Mouse (Mus musculus): ENCODE measurements around the gene Fam155a.
"Not testable (repeated sequence)": the region's sequence is repeated elsewhere in the genome, so short reads cannot be mapped to it uniquely, and the experiment has no call there.

The Fam155a gene

GRCm38 (mm10) chr8:9660014-9660413 is 110.9 kb downstream of the Fam155a start:
- not testable (repeated sequence) for DNase-seq (ENCODE audit: low read depth, low spot score)

DNA sequence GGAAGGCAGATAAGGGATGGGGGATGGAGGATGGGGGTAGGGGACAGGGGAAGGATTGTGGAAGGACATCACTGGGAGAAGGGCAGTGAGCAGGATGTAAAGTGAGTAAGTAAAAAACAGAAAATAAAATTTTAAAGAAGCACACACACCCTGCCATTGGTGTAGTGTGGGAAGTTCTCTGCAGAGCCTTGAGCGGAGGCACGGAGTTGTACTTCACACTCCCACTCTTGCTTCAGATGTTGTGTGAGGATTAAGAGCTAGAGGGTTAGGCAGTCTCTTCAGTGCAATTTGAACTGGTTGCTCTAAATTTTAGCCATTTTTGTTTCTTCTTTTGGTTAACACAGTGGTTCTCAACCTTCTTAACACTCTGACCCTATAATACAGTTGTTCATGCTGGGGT is 114.1 kb downstream of the Fam155a start:
- no peak for DNase-seq (ENCODE audit: low read depth, low spot score)

DNA sequence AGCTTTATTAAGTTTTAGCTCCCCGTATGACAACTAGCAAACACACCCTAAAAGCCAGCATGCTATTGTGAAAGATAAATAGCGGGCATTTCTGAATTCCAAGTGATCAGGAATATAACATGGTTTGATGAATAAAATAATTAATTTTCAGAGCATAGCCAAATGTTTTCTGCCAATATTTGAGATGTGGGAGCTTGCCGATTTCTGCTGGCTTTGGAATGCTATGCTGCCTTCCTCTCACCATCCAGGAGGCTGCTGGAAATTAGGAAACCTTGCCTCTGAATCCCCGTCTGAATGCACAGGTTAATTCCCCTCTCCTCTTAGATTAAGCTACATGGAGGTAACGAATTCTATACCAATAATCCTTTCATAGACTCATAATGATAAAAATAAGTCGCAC is 116.1 kb downstream of the Fam155a start:
- DNase-seq (ENCODE audit: low read depth, low spot score) = no peak

DNA sequence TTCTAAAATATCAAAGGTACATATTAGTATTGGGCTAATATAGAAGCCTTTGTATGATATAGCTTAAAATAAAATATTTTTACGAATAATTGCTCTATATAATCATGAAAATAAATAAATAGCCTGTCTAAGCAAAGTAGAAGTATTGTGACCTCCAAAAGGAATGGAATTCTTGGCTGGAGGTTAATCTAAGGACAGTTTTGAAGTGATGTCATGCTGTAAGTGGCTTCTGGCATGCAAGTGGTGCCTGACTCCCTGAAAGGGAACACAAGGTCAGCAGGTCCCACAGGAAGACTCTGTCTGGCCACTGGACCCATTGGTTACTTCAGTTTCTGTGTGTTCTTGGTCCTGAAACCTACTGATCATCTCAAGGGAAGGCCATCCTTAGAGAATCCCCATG is 117.3 kb downstream of the Fam155a start:
- DNase-seq (ENCODE audit: low read depth, low spot score) = no peak

DNA sequence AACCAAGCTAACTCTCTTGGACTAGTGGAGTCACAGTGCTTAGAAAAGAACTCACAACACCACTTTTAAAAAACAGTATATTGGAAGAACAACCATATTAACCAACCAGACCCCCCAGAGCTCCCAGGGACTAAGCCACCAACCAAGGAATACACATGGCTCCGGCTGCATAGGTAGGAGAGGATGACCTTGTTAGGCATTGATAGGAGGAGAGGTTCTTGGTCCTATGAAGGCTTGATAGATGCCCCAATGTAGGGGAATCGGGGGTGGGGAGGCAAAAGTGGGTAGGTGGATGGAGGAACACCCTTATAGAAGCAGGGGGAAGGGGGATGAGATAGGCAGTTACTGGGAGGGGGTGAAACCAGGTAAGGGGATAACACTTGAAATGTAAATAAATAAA is 132.8 kb downstream of the Fam155a start:
- DNase-seq (ENCODE audit: low read depth, low spot score) = no peak

DNA sequence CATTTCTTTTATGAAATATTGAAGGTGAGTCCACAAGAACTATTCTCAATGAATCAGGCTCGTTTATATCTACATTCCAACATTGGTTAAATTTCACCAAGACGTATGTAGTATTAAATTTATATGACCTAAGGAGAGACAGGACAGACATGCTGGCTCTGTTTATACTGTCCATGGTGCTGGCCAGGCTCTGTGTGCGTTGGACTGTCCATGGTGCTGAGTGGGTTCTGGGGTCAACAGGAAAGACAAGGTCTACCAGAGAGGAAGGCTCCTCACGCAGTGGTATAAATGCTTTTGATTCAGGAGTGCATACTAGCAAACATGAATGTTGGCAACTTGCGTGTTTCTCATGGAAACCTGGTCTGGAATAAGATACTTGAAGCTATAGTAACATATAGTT is 135.7 kb downstream of the Fam155a start:
- peak; percentile 16 for DNase-seq (ENCODE audit: low read depth, low spot score)

- DNase-seq (ENCODE audit: low read depth, low spot score) = no peak
These were observed 163.8 kb downstream of the Fam155a start for GRCm38 (mm10) chr8:9607086-9607701.

- no peak for DNase-seq (ENCODE audit: low read depth, low spot score)
These were observed 175.0 kb downstream of the Fam155a start for GRCm38 (mm10) chr8:9596003-9596402.

DNA sequence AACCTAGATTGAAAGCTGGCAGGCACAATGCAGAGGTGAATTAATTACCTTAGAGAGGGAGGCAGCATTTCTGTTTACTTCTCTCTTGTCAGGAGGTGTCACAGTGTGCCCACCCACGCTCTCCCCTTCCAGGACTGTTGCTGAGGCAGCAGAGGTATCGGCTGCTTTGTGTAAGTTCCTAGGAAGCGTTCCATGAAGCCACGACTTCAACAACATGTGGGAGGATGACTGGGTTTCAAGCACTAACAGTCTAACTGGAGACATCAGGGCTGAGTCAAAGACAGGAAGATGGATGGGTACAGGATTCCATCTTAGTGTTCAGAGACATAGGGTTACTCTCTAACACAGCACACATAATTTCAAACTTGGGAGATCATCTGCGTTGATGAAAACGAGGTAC is 189.1 kb downstream of the Fam155a start:
- no peak for DNase-seq (ENCODE audit: low read depth, low spot score)

GRCm38 (mm10) chr8:9580192-9580591 is 190.8 kb downstream of the Fam155a start:
- peak; percentile 24 for DNase-seq (ENCODE audit: low read depth, low spot score)

DNA sequence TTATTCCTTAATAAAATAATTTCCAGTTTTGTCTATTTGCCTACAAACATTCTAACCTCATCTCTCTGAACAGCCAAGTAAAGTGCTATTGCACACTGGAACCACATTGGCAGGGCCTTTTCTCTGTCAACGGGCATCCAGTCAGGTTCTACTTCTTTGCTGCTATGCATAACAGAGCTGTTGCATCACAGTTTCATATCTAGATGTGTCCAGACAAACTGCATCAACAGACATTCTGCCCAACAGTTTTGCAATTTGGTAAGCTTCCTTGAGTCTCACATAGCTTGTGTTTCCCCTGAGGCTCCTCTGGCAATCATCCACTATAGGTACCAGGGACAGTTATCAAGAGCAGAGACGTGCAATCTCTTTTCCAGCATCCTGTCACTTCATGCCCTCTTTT is 199.0 kb downstream of the Fam155a start:
- DNase-seq (ENCODE audit: low read depth, low spot score) = no peak

GRCm38 (mm10) chr8:9569516-9570170 is 201.3 kb downstream of the Fam155a start:
- DNase-seq (ENCODE audit: low read depth, low spot score) = no peak

DNA sequence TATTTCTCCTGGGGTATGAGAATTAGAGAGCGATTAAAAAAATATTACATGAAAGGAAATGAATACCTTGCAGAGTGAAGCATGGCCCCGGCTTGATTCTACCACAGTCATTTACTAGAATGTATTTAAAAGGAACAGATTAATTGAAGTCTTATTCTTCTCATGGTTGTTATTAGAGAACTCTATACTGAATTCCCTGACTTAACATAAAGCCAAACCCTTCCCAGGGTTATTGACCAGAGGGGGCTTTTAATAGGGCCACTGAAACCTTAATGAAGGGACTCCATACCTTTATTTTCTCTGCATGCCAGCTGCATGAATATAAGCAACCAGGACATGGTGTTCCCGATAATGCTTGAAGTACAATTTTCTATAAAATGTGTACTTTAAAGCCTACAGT is 221.8 kb downstream of the Fam155a start:
- DNase-seq (ENCODE audit: low read depth, low spot score) = no peak

DNA sequence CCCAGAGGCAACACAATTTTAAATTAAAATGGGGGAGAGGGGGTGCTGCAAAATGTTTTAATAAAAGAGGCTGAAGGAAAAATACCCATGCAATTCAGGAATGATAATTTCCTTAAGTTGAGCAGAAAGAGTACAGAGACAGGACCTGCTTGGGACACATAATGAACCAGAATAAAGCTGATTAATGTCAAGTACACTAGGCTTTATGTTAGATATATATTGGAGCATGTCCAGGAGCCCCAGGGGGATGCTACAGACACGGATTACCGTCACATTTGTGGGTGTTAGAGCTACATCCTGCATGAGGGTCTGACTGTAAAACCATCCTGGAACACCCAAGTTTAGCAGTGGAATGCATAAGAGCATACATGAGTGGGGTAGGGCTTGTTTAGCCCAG is 223.4 kb downstream of the Fam155a start:
- DNase-seq (ENCODE audit: low read depth, low spot score) = no peak

DNA sequence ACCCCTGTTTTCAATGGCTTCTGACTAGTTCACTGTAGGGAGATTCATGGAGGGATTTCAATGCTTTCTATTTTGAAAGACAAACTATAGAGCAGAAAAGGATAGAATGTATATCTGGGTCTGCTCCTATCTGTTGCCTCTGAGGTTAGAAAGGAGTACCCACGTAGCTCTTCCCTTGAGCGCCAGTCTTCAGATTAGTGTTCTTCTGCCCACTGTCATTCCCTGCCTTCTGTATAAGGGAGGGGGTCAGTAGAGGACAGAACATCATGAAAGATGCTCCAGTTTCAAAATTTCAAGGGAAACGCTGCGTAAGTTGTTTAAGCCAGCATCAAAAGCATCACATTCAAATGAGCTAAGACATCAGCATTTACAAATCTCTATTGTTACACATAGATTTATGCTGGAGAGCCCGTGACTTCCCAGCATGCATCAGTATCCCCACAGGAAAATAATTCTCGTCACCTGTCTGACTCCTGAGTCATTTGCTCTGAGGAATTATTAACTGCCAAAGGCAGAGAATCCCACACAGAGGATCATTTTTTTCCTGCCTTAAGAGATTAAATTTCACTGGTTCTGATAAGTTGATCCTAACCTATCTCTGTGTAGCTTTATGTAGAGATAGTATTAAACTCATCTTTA is 223.9 kb downstream of the Fam155a start:
- DNase-seq (ENCODE audit: low read depth, low spot score) = no peak

- DNase-seq (ENCODE audit: low read depth, low spot score) = no peak
These were observed 224.5 kb downstream of the Fam155a start for GRCm38 (mm10) chr8:9546429-9546828.

- DNase-seq (ENCODE audit: low read depth, low spot score) = no peak
These were observed 225.3 kb downstream of the Fam155a start for GRCm38 (mm10) chr8:9545665-9546064.

DNA sequence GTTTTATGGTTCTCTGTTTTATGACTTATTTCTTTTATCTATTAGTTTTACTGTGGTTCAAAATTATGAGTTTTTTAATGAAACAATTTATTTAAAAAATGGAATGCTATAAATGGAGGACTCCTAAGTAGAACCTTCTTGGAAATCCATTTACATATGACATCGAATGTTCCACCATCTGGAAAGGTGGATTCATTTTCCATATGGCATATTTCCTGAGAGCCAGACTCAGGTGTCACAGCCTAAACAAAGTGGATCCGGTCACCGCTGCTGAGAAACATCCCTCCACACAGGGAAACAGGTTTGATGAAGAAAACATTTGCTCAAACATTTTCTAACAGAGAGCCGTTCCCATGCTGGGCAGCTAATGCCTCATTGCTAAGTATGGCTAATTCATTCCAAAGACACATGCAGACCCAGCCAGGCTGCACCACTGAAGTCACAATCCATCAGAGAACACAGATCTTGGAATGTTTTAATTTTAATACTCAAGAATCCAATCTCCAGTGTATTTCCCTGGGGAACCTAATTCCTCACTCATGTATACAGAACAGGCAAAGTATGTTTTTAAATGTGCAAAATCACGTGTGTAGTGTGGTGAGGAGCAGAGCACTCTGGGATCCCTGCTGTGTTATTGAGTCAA is 235.1 kb downstream of the Fam155a start:
- DNase-seq (ENCODE audit: low read depth, low spot score) = no peak

- DNase-seq (ENCODE audit: low read depth, low spot score) = no peak
These were observed 244.4 kb downstream of the Fam155a start for GRCm38 (mm10) chr8:9526515-9526914.

GRCm38 (mm10) chr8:9521577-9521976 is 249.4 kb downstream of the Fam155a start:
- DNase-seq (ENCODE audit: low read depth, low spot score) = no peak

GRCm38 (mm10) chr8:9500751-9501150 is 270.2 kb downstream of the Fam155a start:
- no peak for DNase-seq (ENCODE audit: low read depth, low spot score)

GRCm38 (mm10) chr8:9494225-9494598 is 276.7 kb downstream of the Fam155a start:
- no peak for DNase-seq (ENCODE audit: low read depth, low spot score)
